Mouse (Mus musculus) stomach, embryonic 14.5 days (tissue): ENCODE data around the gene Ccdc163. TPM values are rescaled to one million over a fixed set of nuclear protein-coding genes. Genes with fewer than 3 reads are reported as not detected.

Source experiments
- ATAC-seq: fragments of 200-750 bp; cut with Nextera tagmentation; 2 replicates; pipeline ENCODE4 v1.8.0; 2017; ENCODE audit warnings: low read depth, moderate TSS enrichment; ENCODE audit not compliant: insufficient number of reproducible peaks, insufficient read depth, low FRiP score
- H3K27ac ChIP-seq: fragments of 300-500 bp; sonication (generic); 2 replicates; pipeline ENCODE4 v1.5.1; 2014; ENCODE audit warnings: mild to moderate bottlenecking, low read length, moderate library complexity, mixed read lengths
- H3K27me3 ChIP-seq: fragments of 300-500 bp; sonication (generic); 2 replicates; pipeline ENCODE4 v1.6.1; 2014; ENCODE audit warnings: low read length, control low read depth, mixed read lengths; ENCODE audit not compliant: control insufficient read depth, insufficient read depth
- H3K36me3 ChIP-seq: fragments of 300-500 bp; sonication (generic); 2 replicates; pipeline ENCODE4 v1.6.1; 2014; ENCODE audit warnings: mild to moderate bottlenecking, control low read depth, low read length, moderate library complexity, mixed read lengths; ENCODE audit not compliant: control insufficient read depth, insufficient read depth
- H3K4me1 ChIP-seq: fragments of 300-500 bp; sonication (generic); 2 replicates; pipeline ENCODE4 v1.6.1; 2014; ENCODE audit warnings: low read length, control low read depth, mixed read lengths; ENCODE audit not compliant: control insufficient read depth, insufficient read depth
- H3K4me2 ChIP-seq: fragments of 300-500 bp; sonication (generic); replicated peaks from 2 replicates; pipeline ENCODE4 v1.6.1; 2014; ENCODE audit warnings: low read depth, low read length, control low read depth
- H3K4me3 ChIP-seq: fragments of 300-500 bp; sonication (generic); 2 replicates; pipeline ENCODE4 v1.5.1; 2014; ENCODE audit warnings: low read depth, low read length, control low read depth
- H3K9ac ChIP-seq: fragments of 300-500 bp; sonication (generic); replicated peaks from 2 replicates; pipeline ENCODE4 v1.6.1; 2014; ENCODE audit warnings: low read depth, mild to moderate bottlenecking, control low read depth, low read length, moderate library complexity, mixed read lengths
- H3K9me3 ChIP-seq: fragments of 300-500 bp; sonication (generic); 2 replicates; pipeline ENCODE4 v1.6.1; 2016; ENCODE audit warnings: low read depth, low read length, control low read depth; ENCODE audit not compliant: control insufficient read depth
- WGBS: fragments of 180-500 bp; shearing (Covaris S2); extraction: QIAGEN DNeasy Blood & Tissue Kit; methylation state at CpG from one replicate; pipeline ENCODE4 v1.1.7; 2014; 5-methylcytosine and 5-hydroxymethylcytosine counted together
- polyA plus RNA-seq: library from polyadenylated mRNA; unstranded; fragments of >200 nt; fragmentation: Nextera tagmentation; extraction: Ambion mirVana; gene quantifications from 2 replicates; pipeline ENCODE4 v1.2.1, GENCODE M21; 2014

Ccdc163 gene
- polyA plus RNA-seq, 1 experiment from 2014 or later: 44.3 TPM

- Histone ChIP-seq H3K27me3 (no peaks in the 10 kb centered on the region), H3K4me2 (no peak overlapping the region), H3K36me3 (no peaks in the 10 kb centered on the region), H3K9ac (no peak overlapping the region), H3K4me1 (peaks cover 5% of the 10 kb centered on the region; the same call in 1 of the 2 replicates), H3K4me3 (no peak overlapping the region), H3K9me3 (no peaks in the 10 kb centered on the region), H3K27ac (no peak overlapping the region)
- WGBS: 10% methylated on average over 3 of the region's 3 CpGs
- ATAC-seq: no peak
Measured at GRCm38 (mm10) chr4:116788956-116789355, 80.6 kb downstream of the Ccdc163 start.

- 91% methylated on average over 8 of the region's 8 CpGs for whole genome bisulfite sequencing
- H3K9ac ChIP-seq: no peak overlapping the region
Measured at GRCm38 (mm10) chr4:116792453-116792852, 84.1 kb downstream of the Ccdc163 start.

GRCm38 (mm10) chr4:116794273-116794672 is 86.0 kb downstream of the Ccdc163 start:
- Histone ChIP-seq H3K27ac (no peak overlapping the region), H3K4me1 (no peaks in the 10 kb centered on the region), H3K4me2 (no peak overlapping the region), H3K36me3 (no peaks in the 10 kb centered on the region), H3K4me3 (no peak overlapping the region), H3K9ac (no peak overlapping the region), H3K27me3 (no peaks in the 10 kb centered on the region), H3K9me3 (no peaks in the 10 kb centered on the region)
- WGBS: 76% methylated on average over 2 of the region's 2 CpGs
- ATAC-seq: no peak

More at GRCm38 (mm10) chr4:116792453-116792852, 84.1 kb downstream of the Ccdc163 start:
- H3K4me1 ChIP-seq: peaks cover 5% of the 10 kb centered on the region; the same call in 1 of the 2 replicates
- no peaks in the 10 kb centered on the region for H3K36me3 ChIP-seq
- H3K27ac ChIP-seq: no peak overlapping the region
- no peak for ATAC-seq
- no peak overlapping the region for H3K4me3 ChIP-seq
- H3K9me3 ChIP-seq: no peaks in the 10 kb centered on the region
- H3K4me2 ChIP-seq: no peak overlapping the region
- H3K27me3 ChIP-seq: no peaks in the 10 kb centered on the region

GRCm38 (mm10) chr4:116796442-116797110 is 88.3 kb downstream of the Ccdc163 start:
- Histone ChIP-seq H3K9ac (no peak overlapping the region), H3K27me3 (no peaks in the 10 kb centered on the region), H3K4me3 (no peak overlapping the region), H3K4me1 (no peaks in the 10 kb centered on the region), H3K27ac (no peak overlapping the region), H3K4me2 (no peak overlapping the region), H3K9me3 (no peaks in the 10 kb centered on the region), H3K36me3 (no peaks in the 10 kb centered on the region; the same call in 1 of the 2 replicates)
- ATAC-seq: no peak
- WGBS: 59% methylated on average over 1 of the region's 1 CpGs

- Histone ChIP-seq H3K4me2 (no peak overlapping the region), H3K4me3 (no peak overlapping the region), H3K9me3 (no peaks in the 10 kb centered on the region), H3K27ac (no peak overlapping the region), H3K4me1 (no peaks in the 10 kb centered on the region), H3K27me3 (no peaks in the 10 kb centered on the region), H3K9ac (no peak overlapping the region), H3K36me3 (peaks cover 22% of the 10 kb centered on the region)
- ATAC-seq: no peak
- WGBS: 44% methylated on average over 5 of the region's 5 CpGs
Measured at GRCm38 (mm10) chr4:116799901-116800300, 91.6 kb downstream of the Ccdc163 start.

Other genes with a start within 250 kb of the Ccdc163 start
- 23.4 and 24.6 TPM in 2 replicates for gene Mast2, start 244.3 kb upstream of the Ccdc163 start, polyA plus RNA-seq
- 4.5 and 4.6 TPM in 2 replicates for gene Ipp, start 201.0 kb upstream of the Ccdc163 start, polyA plus RNA-seq
- gene Tmem69, start 152.6 kb upstream of the Ccdc163 start, polyA plus RNA-seq: 22.1 and 23.5 TPM in 2 replicates
- 49.2 and 52.2 TPM in 2 replicates for gene Gpbp1l1, start 150.9 kb upstream of the Ccdc163 start, polyA plus RNA-seq
- gene Ccdc17, start 111.9 kb upstream of the Ccdc163 start, polyA plus RNA-seq: 3.8 and 4.7 TPM in 2 replicates
- 150 and 162 TPM in 2 replicates for gene Nasp, start 80.6 kb upstream of the Ccdc163 start, polyA plus RNA-seq
- gene Akr1a1, start 56.8 kb upstream of the Ccdc163 start, polyA plus RNA-seq: 781 and 795 TPM in 2 replicates
- 1,331 and 1,341 TPM in 2 replicates for gene Prdx1, start 23.0 kb upstream of the Ccdc163 start, polyA plus RNA-seq
- 18.4 and 19.1 TPM in 2 replicates for gene Mmachc, start 103 bp upstream of the Ccdc163 start, polyA plus RNA-seq
- 7.5 and 9.8 TPM in 2 replicates for gene Tesk2, start 12.4 kb downstream of the Ccdc163 start, polyA plus RNA-seq
- gene Toe1, start 99.1 kb downstream of the Ccdc163 start, polyA plus RNA-seq: 31.8 and 33.7 TPM in 2 replicates
- gene Mutyh, start 99.2 kb downstream of the Ccdc163 start, polyA plus RNA-seq: 13.9 and 16.6 TPM in 2 replicates
- 0.22 and 1.2 TPM in 2 replicates for gene Hpdl, start 113.2 kb downstream of the Ccdc163 start, polyA plus RNA-seq
- gene Zswim5, start 168.9 kb downstream of the Ccdc163 start, polyA plus RNA-seq: 0.49 and 0.69 TPM in 2 replicates